Mouse (Mus musculus): ENCODE measurements around the gene Rab3il1.

- TF ChIP-seq GATA1 (IDR thresholded peaks at IDR 0.05; ENCODE audit: low read length) (no peak), TAL1 (IDR thresholded peaks at IDR 0.05; ENCODE audit: low read length) (no peak)
Observed at GRCm38 (mm10) chr19:9978431-9978951, 23.0 kb upstream of the Rab3il1 start.

Data from erythroblast, embryonic 14.5 days (primary cell).